Mouse (Mus musculus) heart, postnatal 0 days (tissue): ENCODE data around the gene Zfp672. TPM values are rescaled to one million over a fixed set of nuclear protein-coding genes. Genes with fewer than 3 reads are reported as not detected.
"Not testable (repeated sequence)": the region's sequence is repeated elsewhere in the genome, so short reads cannot be mapped to it uniquely, and the experiment has no call there.

Experiments used
- ATAC-seq: fragments of 200-750 bp; cut with Nextera tagmentation; 2 replicates; pipeline ENCODE4 v1.8.0; 2017; ENCODE audit warnings: low read depth, moderate number of reproducible peaks, moderate library complexity; ENCODE audit not compliant: insufficient read depth
- DNase-seq: peaks from one replicate; pipeline ENCODE4 v3.0.0-alpha.2; 2016; ENCODE audit warnings: low spot score
- H3K27ac ChIP-seq: fragments of 300-500 bp; sonication (generic); 2 replicates; pipeline ENCODE4 v1.5.1; 2014; ENCODE audit warnings: low read depth, mild to moderate bottlenecking
- H3K27me3 ChIP-seq: fragments of 300-500 bp; sonication (generic); 2 replicates; pipeline ENCODE4 v1.6.1; 2014; ENCODE audit warnings: low read length, mixed read lengths; ENCODE audit not compliant: control insufficient read depth, insufficient read depth
- H3K36me3 ChIP-seq: fragments of 300-500 bp; sonication (generic); replicated peaks from 2 replicates; pipeline ENCODE4 v1.6.1; 2014; ENCODE audit warnings: low read length, mixed read lengths; ENCODE audit not compliant: control insufficient read depth, insufficient read depth
- H3K4me1 ChIP-seq: fragments of 300-500 bp; sonication (generic); 2 replicates; pipeline ENCODE4 v1.6.1; 2014; ENCODE audit warnings: antibody characterized with exemption; ENCODE audit not compliant: control insufficient read depth, insufficient read depth
- H3K4me2 ChIP-seq: fragments of 300-500 bp; sonication (generic); 2 replicates; pipeline ENCODE4 v1.6.1; 2014; ENCODE audit warnings: low read depth, mild to moderate bottlenecking, low read length, moderate library complexity
- H3K4me3 ChIP-seq: fragments of 300-500 bp; sonication (generic); 2 replicates; pipeline ENCODE4 v1.5.1; 2014; ENCODE audit warnings: low read depth, low read length
- H3K9ac ChIP-seq: fragments of 300-500 bp; sonication (generic); replicated peaks from 2 replicates; pipeline ENCODE4 v1.6.1; 2014; ENCODE audit warnings: low read depth, low read length, mixed read lengths
- H3K9me3 ChIP-seq: fragments of 300-500 bp; sonication (generic); replicated peaks from 2 replicates; pipeline ENCODE4 v1.6.1; 2016; ENCODE audit warnings: low read length; ENCODE audit not compliant: control insufficient read depth
- CTCF ChIP-seq: IDR thresholded peaks from 2 replicates; pipeline ENCODE4 v1.5.1; 2016; ENCODE audit warnings: antibody characterized with exemption, control low read depth, low read depth
- EP300 ChIP-seq: IDR thresholded peaks from 2 replicates; pipeline ENCODE4 v1.6.1; 2016; ENCODE audit warnings: antibody characterized with exemption, low read depth
- WGBS: fragments of 180-500 bp; shearing (Covaris S2); extraction: QIAGEN DNeasy Blood & Tissue Kit; methylation state at CpG from one replicate; pipeline ENCODE4 v1.1.7; 2014; 5-methylcytosine and 5-hydroxymethylcytosine counted together
- polyA plus RNA-seq: library from polyadenylated mRNA; unstranded; fragments of >200 nt; fragmentation: Nextera tagmentation; extraction: Ambion mirVana; gene quantifications from 2 replicates; pipeline ENCODE4 v1.2.1, GENCODE M21; 2015
- total RNA-seq: library from RNA; depleted of rRNA; stranded (reverse); fragments of >200 nt; gene quantifications from 2 replicates; pipeline ENCODE4 v1.2.3, GENCODE M21; 2014; ENCODE audit warnings: low replicate concordance; rRNA removed

Gene Zfp672
- total RNA-seq (31.4 and 62.4 TPM in 2 replicates), polyA plus RNA-seq (53.5 and 60.8 TPM in 2 replicates)

DNA sequence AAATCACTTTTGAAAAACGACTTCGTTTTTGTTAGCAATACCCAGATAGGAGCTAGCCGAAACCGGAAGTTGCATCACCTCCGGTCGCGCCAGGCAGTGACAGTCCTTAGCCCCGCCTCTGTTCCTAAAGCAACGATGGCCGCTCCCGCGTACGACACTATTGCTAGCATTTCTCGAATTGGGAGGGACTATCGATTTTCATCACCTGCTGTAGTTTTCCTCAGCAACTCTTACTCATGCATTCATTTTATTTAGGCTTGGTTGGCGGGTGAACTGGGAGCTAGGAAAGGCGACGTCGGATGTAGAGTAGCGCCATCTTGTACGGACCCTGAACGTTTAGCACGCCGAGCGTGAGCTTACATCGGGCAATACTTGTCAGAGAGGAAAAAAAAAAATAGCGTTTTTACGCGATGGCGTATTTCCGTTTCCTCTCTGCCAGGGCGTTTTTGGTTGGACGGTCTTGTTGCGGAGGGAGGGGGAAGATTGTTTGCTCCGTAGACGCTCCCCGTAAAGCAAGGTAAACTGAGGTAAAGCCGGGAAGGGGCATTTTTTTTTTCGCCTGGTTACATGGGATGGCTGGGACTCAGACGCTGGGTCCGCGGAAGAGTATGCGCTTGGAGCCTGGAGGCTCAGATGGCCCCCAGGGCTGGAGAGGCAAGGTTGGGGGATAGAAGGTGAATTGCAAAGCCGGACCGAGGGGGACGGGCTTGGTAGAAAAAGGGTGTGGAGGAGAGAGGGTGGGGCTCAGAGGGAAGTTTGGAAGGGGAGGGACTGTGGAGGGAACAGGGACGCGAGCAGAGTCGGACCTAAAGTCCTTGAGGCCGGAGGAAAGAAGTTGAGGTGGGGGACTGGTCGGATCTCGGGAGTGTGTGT, at the start of gene Zfp672, which contains the start of gene Sh3bp5l:
Zfp672 (minus strand) TSS at position 64 of the 873 bp plus-strand sequence.
Sh3bp5l (plus strand) TSS at position 449 of the 873 bp plus-strand sequence.
- peak within 1 kb of the TSS; percentile 79 for H3K27ac ChIP-seq
- H3K4me1 ChIP-seq, result peaks cover 40% of the 10 kb centered on the region
- H3K4me2 ChIP-seq, result peak within 1 kb of the TSS; percentile 76
- under 1% methylated on average over 52 of the region's 52 CpGs for WGBS
- H3K27me3 ChIP-seq, result no peaks in the 10 kb centered on the region
- H3K4me3 ChIP-seq, result peak within 1 kb of the TSS; percentile 83
- peak within 1 kb of the TSS; percentile 84 for H3K9ac ChIP-seq
- ATAC-seq, result peak; percentile 90
- H3K9me3 ChIP-seq, result peaks cover 3% of the 10 kb centered on the region; the same call in 1 of the 2 replicates
- DNase-seq, result peak; percentile 97
- peaks cover 19% of the 10 kb centered on the region for H3K36me3 ChIP-seq
- no peak for TF ChIP-seq CTCF

DNA sequence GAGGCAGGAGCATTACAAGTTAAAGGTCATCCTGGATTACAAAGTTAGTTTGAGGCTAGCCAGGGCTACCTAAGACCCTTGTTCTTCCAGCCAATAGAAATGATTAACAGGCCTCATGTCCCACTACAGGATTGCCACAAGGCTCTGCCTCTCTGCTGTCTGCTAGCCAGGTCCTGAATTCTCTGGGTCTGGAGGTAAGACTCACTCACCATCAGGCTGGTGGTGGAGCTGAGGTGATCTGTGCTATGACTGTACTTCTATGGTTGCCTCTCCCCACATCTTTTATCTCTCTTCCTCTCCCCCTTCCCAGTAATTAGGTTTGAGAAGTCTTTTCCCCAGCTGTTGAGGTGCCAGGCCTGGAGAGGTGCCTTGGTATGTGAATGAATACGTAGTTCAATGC, 49.4 kb upstream of the Zfp672 start:
- no peak overlapping the region for H3K27ac ChIP-seq
- no peak for ATAC-seq
- no peak for DNase-seq
- WGBS, result 87% methylated on average over 1 of the region's 1 CpGs
- H3K27me3 ChIP-seq, result no peaks in the 10 kb centered on the region
- no peaks in the 10 kb centered on the region for H3K36me3 ChIP-seq
- no peaks in the 10 kb centered on the region for H3K4me1 ChIP-seq
- H3K4me3 ChIP-seq, result no peak overlapping the region
- no peak overlapping the region for H3K9ac ChIP-seq
- no peak overlapping the region for H3K4me2 ChIP-seq
- no peak for TF ChIP-seq CTCF
- no peak for TF ChIP-seq EP300
- H3K9me3 ChIP-seq, result no peaks in the 10 kb centered on the region

DNA sequence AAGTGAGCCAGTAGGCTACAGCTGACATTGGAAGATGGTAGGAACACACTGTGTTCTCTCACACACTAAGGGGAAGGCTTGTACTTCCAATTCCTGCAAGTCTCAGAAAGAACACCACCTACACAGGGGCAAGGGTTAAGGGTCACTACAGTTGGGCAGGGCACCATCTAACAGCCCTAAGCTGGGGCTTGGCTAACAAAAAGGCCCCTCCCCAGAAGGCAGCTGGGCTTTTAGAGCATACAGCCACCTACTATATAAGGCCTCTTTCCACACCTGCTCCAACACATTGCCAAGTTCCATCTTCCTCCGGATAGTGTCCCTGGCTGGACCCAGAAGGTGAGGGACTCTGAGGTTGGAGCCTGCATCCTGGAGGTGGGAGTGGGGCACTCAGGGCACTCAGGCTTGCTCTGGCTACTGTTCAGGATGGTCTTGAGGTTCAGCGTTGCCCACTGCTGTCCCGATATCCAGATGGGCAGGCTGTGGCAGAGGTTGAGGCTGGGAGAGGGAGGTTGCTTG, 48.7 kb upstream of the Zfp672 start, which contains the start of gene Lypd8:
Lypd8 (plus strand) TSS at position 281 of the 516 bp plus-strand sequence.
- no peak for TF ChIP-seq EP300
- no peak for TF ChIP-seq CTCF
- DNase-seq (no peak), ATAC-seq (no peak)
- H3K4me1 ChIP-seq, result no peaks in the 10 kb centered on the region
- no peaks in the 10 kb centered on the region for H3K27me3 ChIP-seq
- no peaks in the 10 kb centered on the region for H3K9me3 ChIP-seq
- WGBS, result 79% methylated on average over 3 of the region's 3 CpGs
- H3K4me2 ChIP-seq, result no peak within 1 kb of the TSS
- no peak within 1 kb of the TSS for H3K4me3 ChIP-seq
- H3K36me3 ChIP-seq, result no peaks in the 10 kb centered on the region
- no peak within 1 kb of the TSS for H3K27ac ChIP-seq
- H3K9ac ChIP-seq, result no peak within 1 kb of the TSS

DNA sequence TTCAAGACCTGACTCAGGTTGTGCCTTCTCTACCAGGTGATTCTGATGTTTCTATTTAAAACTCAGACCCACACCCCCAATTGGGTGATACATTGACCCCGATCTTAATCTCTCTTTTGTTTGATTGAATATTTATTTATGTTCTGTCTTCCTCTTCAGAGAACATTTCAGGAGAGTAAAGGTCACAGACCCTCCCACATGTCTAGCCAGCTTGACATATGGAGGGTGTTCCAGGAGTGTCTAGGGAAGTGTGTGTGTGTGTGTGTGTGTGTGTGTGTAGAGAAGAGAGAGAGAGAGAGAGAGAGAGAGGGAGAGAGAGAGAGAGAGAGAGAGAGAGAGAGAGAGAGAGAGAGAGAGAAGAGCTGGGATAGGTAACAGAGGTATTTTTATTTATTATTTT, 47.5 kb upstream of the Zfp672 start:
- 55% methylated on average over 1 of the region's 1 CpGs for WGBS
- no peak overlapping the region for H3K4me3 ChIP-seq
- DNase-seq (no peak), ATAC-seq (no peak)
- H3K27ac ChIP-seq, result no peak overlapping the region
- H3K27me3 ChIP-seq, result no peaks in the 10 kb centered on the region
- no peak overlapping the region for H3K9ac ChIP-seq
- no peaks in the 10 kb centered on the region for H3K36me3 ChIP-seq
- no peaks in the 10 kb centered on the region for H3K9me3 ChIP-seq
- no peaks in the 10 kb centered on the region for H3K4me1 ChIP-seq
- no peak overlapping the region for H3K4me2 ChIP-seq
- no peak for TF ChIP-seq EP300
- TF ChIP-seq CTCF, result no peak

DNA sequence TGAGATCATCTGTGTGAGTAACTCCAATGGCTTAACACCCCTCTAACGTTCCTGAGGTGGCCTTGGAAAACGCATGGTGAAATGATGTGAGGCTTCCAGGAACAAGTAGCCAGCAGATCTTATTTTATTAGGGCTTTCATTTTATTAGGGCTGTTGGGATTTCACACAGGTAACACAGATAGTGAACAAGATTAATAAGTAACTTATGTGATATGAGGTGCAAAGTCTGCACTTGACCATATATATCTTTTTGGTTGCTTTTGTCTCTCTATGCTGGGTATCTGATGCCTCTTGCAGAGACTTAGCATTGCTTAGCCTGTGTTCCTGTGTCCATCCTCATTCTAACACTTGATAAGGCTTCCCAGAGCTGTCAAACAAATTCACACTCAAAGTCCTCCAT, 47.1 kb upstream of the Zfp672 start:
- no peaks in the 10 kb centered on the region for H3K36me3 ChIP-seq
- WGBS, result 85% methylated on average over 2 of the region's 2 CpGs
- DNase-seq (no peak), ATAC-seq (no peak)
- H3K27ac ChIP-seq, result no peak overlapping the region
- H3K9me3 ChIP-seq, result no peaks in the 10 kb centered on the region
- TF ChIP-seq EP300 (no peak), CTCF (no peak)
- no peak overlapping the region for H3K4me2 ChIP-seq
- no peaks in the 10 kb centered on the region for H3K4me1 ChIP-seq
- no peak overlapping the region for H3K9ac ChIP-seq
- no peak overlapping the region for H3K4me3 ChIP-seq
- no peaks in the 10 kb centered on the region for H3K27me3 ChIP-seq

DNA sequence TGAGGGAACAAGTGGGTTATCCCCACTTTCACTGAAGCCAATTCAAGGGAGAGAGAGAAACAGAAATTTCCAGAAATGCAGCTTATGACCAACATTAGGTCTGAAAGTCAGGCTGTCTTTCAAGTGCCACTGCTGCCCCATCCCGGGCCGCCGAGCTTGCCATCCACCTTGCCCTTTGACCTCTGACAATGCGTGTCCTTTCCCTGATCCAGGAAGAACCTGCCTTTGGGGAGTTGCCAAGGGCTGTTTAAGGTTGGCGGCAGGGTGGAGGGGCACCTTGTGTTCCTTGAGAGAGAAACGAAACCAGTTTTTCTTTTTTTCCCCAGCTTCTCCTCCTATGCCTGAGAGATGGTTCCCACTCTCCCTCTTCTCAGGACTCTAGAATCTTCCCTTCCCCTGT, 36.1 kb upstream of the Zfp672 start:
- H3K36me3 ChIP-seq, H3K9ac ChIP-seq, H3K27ac ChIP-seq, H3K9me3 ChIP-seq, H3K27me3 ChIP-seq, DNase-seq, H3K4me1 ChIP-seq, ATAC-seq, H3K4me3 ChIP-seq, H3K4me2 ChIP-seq: not testable (repeated sequence)
- no CpG with 5 or more reads among the region's 6 CpGs for WGBS
